Mouse (Mus musculus): ENCODE measurements around the gene Ajap1. TPM values are rescaled to one million over a fixed set of nuclear protein-coding genes. Genes with fewer than 3 reads are reported as not detected.

Gene Ajap1
- polyA plus RNA-seq, 1 experiment from 2014 or later = 0.87 TPM

DNA sequence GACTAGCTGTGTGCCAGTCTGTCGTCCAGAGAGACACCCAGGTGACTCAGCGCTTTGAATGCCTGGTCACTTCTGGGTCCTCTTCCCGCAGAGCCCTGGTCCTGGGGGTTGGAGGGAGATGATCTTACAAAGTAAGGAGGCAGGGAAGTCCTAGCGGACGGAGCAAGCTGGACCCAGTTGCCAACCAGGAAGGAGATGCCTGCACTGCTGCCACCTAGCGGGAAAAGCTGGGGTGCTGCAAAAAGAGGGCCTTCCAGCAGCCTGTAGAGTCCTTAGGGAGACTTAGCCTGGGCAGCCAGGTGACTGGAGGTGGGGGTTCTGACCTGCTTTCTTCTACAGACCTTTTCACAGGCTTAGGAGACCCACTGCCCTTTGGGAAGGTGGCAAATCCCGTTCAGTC is 1.8 kb upstream of the Ajap1 start:
- Histone ChIP-seq H3K27ac (no peak overlapping the region), H3K9ac (no peak overlapping the region), H3K4me1 (peaks cover 33% of the 10 kb centered on the region), H3K27me3 (peaks cover 60% of the 10 kb centered on the region), H3K4me2 (no peak overlapping the region), H3K4me3 (no peak overlapping the region), H3K36me3 (no peaks in the 10 kb centered on the region), H3K9me3 (no peaks in the 10 kb centered on the region)
- no peak for ATAC-seq (ENCODE audit: insufficient number of reproducible peaks, low FRiP score, low TSS enrichment, low read depth)
- 2% methylated on average over 7 of the region's 7 CpGs for WGBS

DNA sequence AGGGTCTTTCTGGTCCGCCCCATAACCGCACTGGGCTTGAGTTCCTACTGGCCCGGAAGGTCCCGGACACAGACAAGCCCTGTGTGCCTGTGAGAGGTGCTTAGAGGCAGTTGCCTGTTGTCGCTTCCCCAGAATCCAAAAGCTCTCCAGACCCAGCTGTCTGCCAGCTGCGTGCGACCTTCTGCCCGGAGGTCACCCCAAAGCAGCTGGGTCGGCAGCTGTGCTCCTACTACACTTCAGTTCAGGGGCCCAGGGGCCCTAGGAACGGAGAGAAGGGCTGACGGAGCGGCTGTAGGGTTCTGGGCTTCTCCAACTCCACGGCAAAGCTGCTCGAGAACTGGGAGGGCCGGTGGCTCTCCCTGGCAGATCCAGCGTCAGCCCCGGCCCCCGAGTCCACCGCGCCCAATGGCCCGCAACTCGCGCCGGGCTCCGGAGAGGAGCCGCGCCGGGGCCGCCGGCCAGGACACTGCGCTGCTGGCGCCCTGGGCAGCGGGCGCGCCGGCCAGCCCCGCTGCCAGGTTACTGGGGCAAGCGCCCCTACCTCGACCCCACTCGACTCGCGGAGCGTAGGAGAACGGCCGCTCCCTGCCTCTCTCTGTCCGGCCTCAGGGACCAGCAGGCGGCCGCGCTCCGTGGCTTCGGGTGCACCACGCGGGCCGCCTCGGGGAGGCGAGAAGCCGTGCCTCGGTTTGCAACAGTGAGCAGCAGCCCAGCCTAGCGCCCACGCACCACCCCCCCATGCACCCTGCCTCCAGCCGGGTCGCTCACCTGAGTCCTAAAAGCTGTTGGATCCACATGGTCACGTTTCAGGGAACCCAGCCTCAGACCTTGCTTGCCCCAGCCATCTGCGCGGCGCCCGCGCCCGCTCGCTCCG is 1.0 kb downstream of the Ajap1 start:
- WGBS = 1% methylated on average over 70 of the region's 71 CpGs
- H3K27ac ChIP-seq = no peak overlapping the region
- peaks cover 33% of the 10 kb centered on the region for H3K4me1 ChIP-seq
- H3K9ac ChIP-seq = no peak overlapping the region
- H3K36me3 ChIP-seq = no peaks in the 10 kb centered on the region
- H3K27me3 ChIP-seq = peaks cover 85% of the 10 kb centered on the region
- ATAC-seq (ENCODE audit: insufficient number of reproducible peaks, low FRiP score, low TSS enrichment, low read depth) = no peak
- H3K4me3 ChIP-seq = peak overlapping the region; percentile 43
- H3K4me2 ChIP-seq = peak overlapping the region; percentile 90
- no peaks in the 10 kb centered on the region for H3K9me3 ChIP-seq

DNA sequence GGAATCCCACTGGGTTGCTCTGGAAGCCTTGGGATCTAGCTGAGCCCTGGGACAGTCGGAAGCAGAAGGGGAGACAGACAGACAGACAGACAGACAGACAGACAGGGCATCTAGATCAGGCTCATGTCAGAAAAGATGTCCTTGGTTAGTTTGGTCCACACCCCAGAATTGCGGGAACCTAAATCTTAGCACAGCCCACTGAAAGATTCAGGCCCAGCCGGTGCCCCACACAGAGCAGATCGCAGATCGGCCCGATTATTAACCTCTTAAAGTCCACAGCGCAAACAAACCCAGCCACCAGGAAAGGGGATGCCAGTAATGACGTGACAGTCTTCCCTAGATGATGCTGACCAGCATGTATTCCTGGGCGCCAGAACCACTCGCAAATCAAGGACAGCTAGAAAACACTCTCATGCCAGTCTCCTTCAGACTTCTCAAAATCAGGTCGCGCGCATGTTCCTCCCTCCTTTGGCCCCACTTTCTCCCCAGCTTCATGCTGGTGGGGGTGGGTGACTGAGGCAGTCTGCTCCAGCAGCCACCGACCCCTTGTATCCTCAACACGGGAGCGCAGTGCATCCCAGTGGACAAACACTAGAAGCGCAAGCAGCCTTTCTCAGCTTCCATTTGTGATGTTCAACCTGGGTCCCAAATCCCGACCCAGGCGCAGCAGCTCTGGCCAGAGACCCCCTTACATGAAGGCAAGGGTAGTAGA is 1.9 kb downstream of the Ajap1 start:
- H3K27ac ChIP-seq = no peak overlapping the region
- no peaks in the 10 kb centered on the region for H3K9me3 ChIP-seq
- 3% methylated on average over 19 of the region's 19 CpGs for WGBS
- no peaks in the 10 kb centered on the region for H3K36me3 ChIP-seq
- peaks cover 87% of the 10 kb centered on the region for H3K27me3 ChIP-seq
- H3K4me3 ChIP-seq = peak overlapping the region; percentile 43
- no peak for ATAC-seq (ENCODE audit: insufficient number of reproducible peaks, low FRiP score, low TSS enrichment, low read depth)
- no peak overlapping the region for H3K9ac ChIP-seq
- peak overlapping the region; percentile 90 for H3K4me2 ChIP-seq
- H3K4me1 ChIP-seq = peaks cover 33% of the 10 kb centered on the region

DNA sequence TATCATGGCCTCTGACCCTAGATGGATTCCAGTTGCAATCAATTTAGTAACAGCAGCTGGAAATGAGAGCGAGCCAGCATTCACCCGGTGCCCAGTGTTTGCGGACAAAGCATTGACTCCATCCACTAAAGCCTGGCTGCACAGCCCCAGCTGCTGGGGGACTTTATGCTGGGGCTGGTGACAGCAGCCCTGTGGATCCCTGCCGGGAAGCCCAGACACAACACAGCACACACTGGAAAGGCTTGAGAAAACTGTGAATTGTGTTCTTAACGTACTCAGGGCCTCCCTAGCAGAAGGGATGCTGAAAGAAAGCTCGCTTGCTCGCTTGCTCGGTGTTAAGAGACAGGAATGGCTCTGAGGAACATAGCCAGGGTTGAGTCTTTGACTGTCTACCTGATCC is 3.5 kb downstream of the Ajap1 start:
- Histone ChIP-seq H3K9me3 (no peaks in the 10 kb centered on the region), H3K36me3 (no peaks in the 10 kb centered on the region), H3K9ac (no peak overlapping the region), H3K27me3 (peaks cover 86% of the 10 kb centered on the region), H3K4me2 (no peak overlapping the region), H3K4me1 (peaks cover 29% of the 10 kb centered on the region), H3K4me3 (no peak overlapping the region), H3K27ac (no peak overlapping the region)
- 25% methylated on average over 8 of the region's 8 CpGs for WGBS
- no peak for ATAC-seq (ENCODE audit: insufficient number of reproducible peaks, low FRiP score, low TSS enrichment, low read depth)

DNA sequence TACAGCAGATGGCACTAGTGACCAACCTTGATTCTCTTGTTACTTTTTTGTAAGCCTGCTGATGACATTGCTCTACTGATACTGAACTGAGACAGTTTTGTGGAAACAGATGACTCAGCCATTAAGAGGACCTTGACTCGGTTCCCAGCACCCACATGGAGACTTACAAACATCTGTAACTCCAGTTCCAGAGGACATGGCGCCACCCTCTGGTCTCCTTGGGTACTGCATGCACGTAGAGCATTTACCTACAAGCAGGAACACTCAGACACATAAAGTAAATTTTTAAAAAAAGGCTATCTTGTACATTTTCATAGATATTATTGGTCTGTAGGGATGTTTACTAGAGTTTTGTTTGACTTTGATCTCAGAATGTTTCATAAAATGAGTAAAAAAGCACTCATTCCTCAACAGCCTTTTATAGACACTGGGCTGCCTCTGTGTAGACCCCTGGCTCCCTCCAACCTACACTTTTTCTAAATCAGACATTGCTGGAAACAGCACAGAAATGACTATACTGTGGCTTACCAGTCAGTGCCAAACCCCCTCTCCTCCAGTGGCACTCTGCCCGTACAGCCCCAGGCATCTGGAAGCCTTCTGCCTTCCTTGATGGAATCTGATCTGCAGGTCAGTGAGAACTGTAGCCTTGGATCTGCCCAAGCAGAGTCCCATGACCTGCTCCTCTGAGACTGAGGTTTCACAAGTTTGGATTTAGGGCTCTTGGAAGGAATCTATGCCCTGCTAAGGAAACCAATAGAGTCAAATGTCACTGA is 8.9 kb downstream of the Ajap1 start:
- ATAC-seq (ENCODE audit: insufficient number of reproducible peaks, low FRiP score, low TSS enrichment, low read depth) = no peak

DNA sequence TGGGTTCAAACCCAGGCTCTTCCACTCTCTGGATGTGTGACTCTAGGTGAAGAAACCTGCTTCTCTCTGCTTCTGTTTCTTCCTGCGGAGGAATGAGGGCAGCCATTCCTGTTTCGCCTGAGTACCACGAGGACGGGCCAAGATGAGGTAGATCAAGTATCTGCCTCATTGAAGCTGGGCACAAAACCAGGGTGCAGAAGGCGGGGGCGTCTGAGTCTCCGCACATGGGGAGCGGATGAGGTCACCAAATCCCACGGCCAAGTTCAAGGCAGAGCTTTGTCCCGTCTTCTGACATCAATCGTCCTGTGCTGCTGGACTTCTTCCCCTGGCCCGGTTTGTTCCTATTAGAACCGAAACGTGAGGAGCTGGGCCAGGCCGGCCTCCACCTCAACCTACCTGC is 12.9 kb downstream of the Ajap1 start:
- 83% methylated on average over 15 of the region's 15 CpGs for WGBS
- Histone ChIP-seq H3K4me2 (no peak overlapping the region), H3K4me1 (no peaks in the 10 kb centered on the region), H3K36me3 (no peaks in the 10 kb centered on the region), H3K4me3 (no peak overlapping the region), H3K27ac (no peak overlapping the region), H3K9ac (no peak overlapping the region), H3K27me3 (no peaks in the 10 kb centered on the region), H3K9me3 (no peaks in the 10 kb centered on the region)
- no peak for ATAC-seq (ENCODE audit: insufficient number of reproducible peaks, low FRiP score, low TSS enrichment, low read depth)

More for the DNA sequence above, 8.9 kb downstream of the Ajap1 start:
- no peak overlapping the region for H3K27ac ChIP-seq
- WGBS = 69% methylated on average over 4 of the region's 4 CpGs
- H3K4me2 ChIP-seq = no peak overlapping the region
- peaks cover 31% of the 10 kb centered on the region for H3K27me3 ChIP-seq
- no peaks in the 10 kb centered on the region for H3K4me1 ChIP-seq
- no peaks in the 10 kb centered on the region for H3K36me3 ChIP-seq
- no peaks in the 10 kb centered on the region for H3K9me3 ChIP-seq
- no peak overlapping the region for H3K4me3 ChIP-seq
- no peak overlapping the region for H3K9ac ChIP-seq

DNA sequence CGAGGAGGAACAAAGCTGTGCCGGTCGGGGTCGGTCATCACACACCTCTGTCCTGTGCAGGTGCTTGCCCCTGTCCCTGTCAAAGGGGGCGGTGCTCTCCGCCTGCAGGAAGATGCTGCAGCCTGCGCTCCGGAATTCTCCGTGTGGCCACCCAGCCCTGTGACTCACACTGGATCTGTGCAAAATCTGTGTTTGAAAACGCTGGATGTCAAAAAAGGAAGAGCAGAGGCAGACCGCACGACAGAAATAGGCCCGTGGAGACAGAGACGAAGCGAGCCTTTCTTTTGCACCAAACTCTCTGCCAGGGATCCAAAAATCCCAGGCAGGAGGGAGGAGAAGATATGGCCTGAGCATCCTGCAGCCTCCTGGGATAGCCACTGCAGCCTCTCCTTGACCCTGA is 22.7 kb downstream of the Ajap1 start:
- Histone ChIP-seq H3K4me1 (no peaks in the 10 kb centered on the region), H3K9ac (no peak overlapping the region), H3K9me3 (no peaks in the 10 kb centered on the region), H3K36me3 (no peaks in the 10 kb centered on the region), H3K4me3 (no peak overlapping the region), H3K27me3 (no peaks in the 10 kb centered on the region), H3K27ac (no peak overlapping the region), H3K4me2 (no peak overlapping the region)
- no peak for ATAC-seq (ENCODE audit: insufficient number of reproducible peaks, low FRiP score, low TSS enrichment, low read depth)
- 82% methylated on average over 15 of the region's 15 CpGs for WGBS

DNA sequence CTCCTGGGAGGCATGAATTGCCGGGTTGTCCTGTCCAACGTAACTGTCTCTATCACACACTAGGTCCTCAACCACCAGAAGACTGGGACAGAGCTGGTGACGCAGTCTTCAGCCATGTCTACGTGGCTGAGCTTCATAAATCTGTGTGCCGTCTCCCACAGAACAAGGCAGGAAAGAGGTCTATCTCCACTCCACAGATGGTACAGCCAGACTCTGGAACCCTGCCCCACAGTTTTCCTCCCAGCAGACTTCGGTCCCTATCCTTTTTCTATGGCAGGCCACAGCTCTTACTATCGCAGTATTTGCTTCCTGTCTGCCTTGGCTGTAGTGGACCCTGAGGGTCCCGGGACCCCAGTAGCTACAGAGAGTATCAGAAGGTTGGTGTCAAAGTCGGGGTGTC is 23.1 kb downstream of the Ajap1 start:
- no peak overlapping the region for H3K27ac ChIP-seq
- WGBS = 87% methylated on average over 9 of the region's 9 CpGs
- no peak overlapping the region for H3K9ac ChIP-seq

DNA sequence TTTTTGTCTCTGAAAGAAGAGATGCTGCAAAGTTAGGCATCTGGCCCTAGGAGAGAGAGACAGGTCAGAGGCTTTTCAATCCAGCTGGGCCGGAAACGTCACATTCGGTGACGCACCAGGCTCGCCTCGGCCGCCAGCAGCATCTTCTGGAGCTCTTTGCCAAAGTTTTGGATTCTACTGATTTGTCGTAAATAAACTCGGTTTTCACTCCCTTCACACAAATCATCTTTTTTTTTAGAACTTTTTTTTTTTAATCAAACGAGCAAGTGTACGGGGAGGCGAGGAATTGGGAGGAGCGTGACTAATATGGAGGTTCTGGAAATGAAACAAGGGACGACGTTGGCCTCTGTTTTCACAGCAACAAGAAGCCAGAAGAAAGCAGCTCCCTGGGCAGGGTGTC is 23.8 kb downstream of the Ajap1 start:
- no peaks in the 10 kb centered on the region for H3K4me1 ChIP-seq
- no peaks in the 10 kb centered on the region for H3K36me3 ChIP-seq
- no peak overlapping the region for H3K4me2 ChIP-seq
- H3K4me3 ChIP-seq = no peak overlapping the region
- ATAC-seq (ENCODE audit: insufficient number of reproducible peaks, low FRiP score, low TSS enrichment, low read depth) = no peak
- H3K9me3 ChIP-seq = no peaks in the 10 kb centered on the region
- no peak overlapping the region for H3K27ac ChIP-seq
- 79% methylated on average over 15 of the region's 15 CpGs for WGBS
- no peak overlapping the region for H3K9ac ChIP-seq
- no peaks in the 10 kb centered on the region for H3K27me3 ChIP-seq

More for the DNA sequence above, 23.1 kb downstream of the Ajap1 start:
- Histone ChIP-seq H3K36me3 (no peaks in the 10 kb centered on the region), H3K9me3 (no peaks in the 10 kb centered on the region), H3K4me2 (no peak overlapping the region), H3K4me3 (no peak overlapping the region), H3K27me3 (no peaks in the 10 kb centered on the region), H3K4me1 (no peaks in the 10 kb centered on the region)
- ATAC-seq (ENCODE audit: insufficient number of reproducible peaks, low FRiP score, low TSS enrichment, low read depth) = no peak

DNA sequence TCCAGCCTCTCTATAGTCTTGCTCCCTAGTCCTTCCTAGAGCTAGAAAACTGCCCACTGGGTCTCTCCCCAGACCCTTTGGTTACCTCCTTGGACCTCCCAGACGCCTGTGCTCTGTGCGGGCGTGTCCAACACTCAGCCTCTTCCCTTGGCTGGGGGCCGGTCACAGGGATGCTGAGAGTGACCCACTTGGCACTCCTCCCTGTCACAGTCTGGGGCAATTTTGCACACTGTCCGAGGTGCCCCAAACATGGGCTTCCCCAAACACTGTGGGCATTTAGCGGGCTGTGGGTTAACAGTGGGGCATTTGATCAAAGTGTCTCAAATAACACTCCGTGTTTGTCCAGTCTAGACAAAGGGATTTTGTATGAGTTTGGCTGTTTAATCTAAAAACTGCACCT is 29.1 kb downstream of the Ajap1 start:
- H3K9me3 ChIP-seq = no peaks in the 10 kb centered on the region
- H3K4me1 ChIP-seq = no peaks in the 10 kb centered on the region
- H3K9ac ChIP-seq = no peak overlapping the region
- H3K27me3 ChIP-seq = no peaks in the 10 kb centered on the region
- no peak for ATAC-seq (ENCODE audit: insufficient number of reproducible peaks, low FRiP score, low TSS enrichment, low read depth)
- H3K36me3 ChIP-seq = no peaks in the 10 kb centered on the region
- no peak overlapping the region for H3K27ac ChIP-seq
- no peak overlapping the region for H3K4me3 ChIP-seq
- no peak overlapping the region for H3K4me2 ChIP-seq
- 86% methylated on average over 7 of the region's 7 CpGs for WGBS

DNA sequence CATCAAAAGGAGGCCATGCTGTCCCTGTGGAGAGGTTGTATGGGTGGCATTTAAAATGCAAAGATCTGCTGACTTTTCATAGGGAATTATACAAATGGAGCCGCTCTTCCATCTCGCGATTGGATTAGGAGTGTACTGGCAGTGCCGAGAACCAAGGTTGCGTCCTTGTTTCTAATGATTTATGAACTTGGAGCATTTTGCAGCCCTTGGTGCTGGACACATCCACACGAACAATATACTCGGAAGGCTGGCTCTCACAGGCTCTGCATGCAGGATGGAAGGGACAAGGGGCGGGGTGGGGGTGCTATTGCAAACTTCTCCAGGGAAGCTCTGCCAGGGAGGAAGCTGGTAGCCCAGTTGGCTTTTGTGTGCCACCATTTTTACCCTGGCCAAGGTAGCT is 31.1 kb downstream of the Ajap1 start:
- Histone ChIP-seq H3K9ac (no peak overlapping the region), H3K4me1 (no peaks in the 10 kb centered on the region), H3K4me2 (no peak overlapping the region), H3K36me3 (no peaks in the 10 kb centered on the region), H3K27ac (no peak overlapping the region), H3K9me3 (no peaks in the 10 kb centered on the region), H3K4me3 (no peak overlapping the region), H3K27me3 (no peaks in the 10 kb centered on the region)
- WGBS = 88% methylated on average over 8 of the region's 8 CpGs
- no peak for ATAC-seq (ENCODE audit: insufficient number of reproducible peaks, low FRiP score, low TSS enrichment, low read depth)

DNA sequence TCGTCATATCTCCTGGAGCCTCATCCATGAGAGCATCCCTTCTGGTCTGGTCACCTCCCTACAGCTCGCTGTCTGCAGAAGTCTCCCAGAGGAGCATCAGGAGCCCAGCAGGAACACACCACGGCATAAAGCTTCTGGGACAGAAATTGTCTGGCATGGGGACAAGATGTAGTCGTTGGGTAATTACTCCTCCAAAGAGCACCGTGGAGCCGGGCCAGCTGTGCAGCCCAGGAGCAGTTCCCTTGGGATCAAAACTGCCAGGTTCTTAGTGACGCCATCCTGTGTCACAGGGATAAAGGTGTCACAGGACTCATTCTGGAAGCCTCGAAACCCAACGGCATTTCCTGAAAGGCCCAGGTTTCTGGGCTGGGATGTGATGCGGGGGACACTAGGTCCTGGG is 40.1 kb downstream of the Ajap1 start:
- H3K4me2 ChIP-seq = no peak overlapping the region
- no peaks in the 10 kb centered on the region for H3K9me3 ChIP-seq
- WGBS = 70% methylated on average over 10 of the region's 10 CpGs
- H3K9ac ChIP-seq = no peak overlapping the region
- 0 out of 2 replicates have a peak, but pooled peaks cover 3% of the 10 kb centered on the region for H3K27me3 ChIP-seq
- no peaks in the 10 kb centered on the region for H3K36me3 ChIP-seq
- no peak for ATAC-seq (ENCODE audit: insufficient number of reproducible peaks, low FRiP score, low TSS enrichment, low read depth)
- H3K4me1 ChIP-seq = no peaks in the 10 kb centered on the region
- no peak overlapping the region for H3K27ac ChIP-seq
- no peak overlapping the region for H3K4me3 ChIP-seq
